Mouse (Mus musculus) embryonic facial prominence, embryonic 11.5 days (tissue): ENCODE measurements around the gene Arhgef15. TPM values are rescaled to one million over a fixed set of nuclear protein-coding genes. Genes with fewer than 3 reads are reported as not detected.
"Not testable (repeated sequence)": the region's sequence is repeated elsewhere in the genome, so short reads cannot be mapped to it uniquely, and the experiment has no call there.

Source experiments
- ATAC-seq: fragments of 200-750 bp; cut with Nextera tagmentation; replicated peaks from 2 replicates; pipeline ENCODE4 v1.8.0; 2017; ENCODE audit warnings: low read depth; ENCODE audit not compliant: insufficient number of reproducible peaks, low FRiP score, low TSS enrichment
- DNase-seq: peaks from one replicate; pipeline ENCODE4 v3.0.0-alpha.2; 2015; ENCODE audit warnings: low spot score
- H3K27ac ChIP-seq: fragments of 300-500 bp; sonication (generic); replicated peaks from 2 replicates; pipeline ENCODE4 v1.5.1; 2014; ENCODE audit warnings: mild to moderate bottlenecking, low read depth, low read length, control low read depth
- H3K27me3 ChIP-seq: fragments of 300-500 bp; sonication (generic); 2 replicates; pipeline ENCODE4 v1.6.1; 2014; ENCODE audit warnings: mild to moderate bottlenecking, low read length, moderate library complexity, mixed read lengths; ENCODE audit not compliant: control insufficient read depth, insufficient read depth
- H3K36me3 ChIP-seq: fragments of 300-500 bp; sonication (generic); replicated peaks from 2 replicates; pipeline ENCODE4 v1.6.1; 2014; ENCODE audit warnings: low read depth, mild to moderate bottlenecking, low read length, moderate library complexity, mixed read lengths; ENCODE audit not compliant: control insufficient read depth, insufficient read depth
- H3K4me1 ChIP-seq: fragments of 300-500 bp; sonication (generic); 2 replicates; pipeline ENCODE4 v1.6.1; 2014; ENCODE audit warnings: low read length, mixed read lengths; ENCODE audit not compliant: control insufficient read depth, insufficient read depth
- H3K4me2 ChIP-seq: fragments of 300-500 bp; sonication (generic); 2 replicates; pipeline ENCODE4 v1.6.1; 2014; ENCODE audit warnings: low read depth, mild to moderate bottlenecking, control low read depth, low read length, moderate library complexity
- H3K4me3 ChIP-seq: fragments of 300-500 bp; sonication (generic); 2 replicates; pipeline ENCODE4 v1.5.1; 2014; ENCODE audit warnings: low read depth, low read length, control low read depth
- H3K9ac ChIP-seq: fragments of 300-500 bp; sonication (generic); replicated peaks from 2 replicates; pipeline ENCODE4 v1.6.1; 2014; ENCODE audit warnings: mild to moderate bottlenecking, control low read depth, low read length
- H3K9me3 ChIP-seq: fragments of 300-500 bp; sonication (generic); replicated peaks from 2 replicates; pipeline ENCODE4 v1.6.1; 2016; ENCODE audit warnings: mild to moderate bottlenecking, low read length, inconsistent platforms, mixed read lengths; ENCODE audit not compliant: control insufficient read depth
- WGBS: fragments of 180-500 bp; shearing (Covaris S2); extraction: QIAGEN DNeasy Blood & Tissue Kit; methylation state at CpG from one replicate; pipeline ENCODE4 v1.1.7; 2014; 5-methylcytosine and 5-hydroxymethylcytosine counted together
- polyA plus RNA-seq: library from polyadenylated mRNA; unstranded; fragments of >200 nt; fragmentation: Nextera tagmentation; extraction: Ambion mirVana; gene quantifications from 2 replicates; pipeline ENCODE4 v1.2.1, GENCODE M21; 2014

Arhgef15 gene
- polyA plus RNA-seq: 4.4 and 4.5 TPM in 2 replicates

- DNase-seq (no peak), ATAC-seq (no peak)
- WGBS: 40% methylated on average over 8 of the region's 8 CpGs
- H3K27ac ChIP-seq: no peak within 1 kb of the TSS
- no peaks in the 10 kb centered on the region for H3K36me3 ChIP-seq
- no peak within 1 kb of the TSS for H3K4me3 ChIP-seq
- no peaks in the 10 kb centered on the region for H3K9me3 ChIP-seq
- peak within 1 kb of the TSS; percentile 10 for H3K4me2 ChIP-seq
- H3K4me1 ChIP-seq: peaks cover 4% of the 10 kb centered on the region
- no peak within 1 kb of the TSS for H3K9ac ChIP-seq
- H3K27me3 ChIP-seq: peaks cover 20% of the 10 kb centered on the region
Observed at GRCm38 (mm10) chr11:68957308-68957707, at the start of gene Arhgef15. Gene Arhgef15 (minus strand): TSS chr11:68957480.

- not testable (repeated sequence) for DNase-seq, H3K9me3 ChIP-seq, ATAC-seq, H3K9ac ChIP-seq, H3K27ac ChIP-seq, H3K4me1 ChIP-seq, H3K4me3 ChIP-seq, H3K36me3 ChIP-seq, H3K27me3 ChIP-seq, H3K4me2 ChIP-seq
Observed at GRCm38 (mm10) chr11:69006575-69006974, 49.3 kb upstream of the Arhgef15 start.

GRCm38 (mm10) chr11:69005193-69005592 lies 47.9 kb upstream of the Arhgef15 start:
- peaks cover 5% of the 10 kb centered on the region for H3K36me3 ChIP-seq

GRCm38 (mm10) chr11:69003592-69003991 lies 46.3 kb upstream of the Arhgef15 start:
- DNase-seq: no peak

More at GRCm38 (mm10) chr11:69005193-69005592, 47.9 kb upstream of the Arhgef15 start:
- no peak overlapping the region for H3K4me3 ChIP-seq
- no peaks in the 10 kb centered on the region for H3K27me3 ChIP-seq
- H3K4me1 ChIP-seq: no peaks in the 10 kb centered on the region
- WGBS: 94% methylated on average over 7 of the region's 7 CpGs
- H3K9me3 ChIP-seq: no peaks in the 10 kb centered on the region
- no peak overlapping the region for H3K4me2 ChIP-seq
- DNase-seq (no peak), ATAC-seq (no peak)
- no peak overlapping the region for H3K9ac ChIP-seq
- no peak overlapping the region for H3K27ac ChIP-seq

GRCm38 (mm10) chr11:69002782-69003181 lies 45.5 kb upstream of the Arhgef15 start:
- not testable (repeated sequence) for ATAC-seq

More at GRCm38 (mm10) chr11:69003592-69003991, 46.3 kb upstream of the Arhgef15 start:
- ATAC-seq: no peak
- Histone ChIP-seq H3K9ac (no peak overlapping the region), H3K4me1 (no peaks in the 10 kb centered on the region), H3K27ac (no peak overlapping the region), H3K4me3 (no peak overlapping the region), H3K36me3 (peaks cover 9% of the 10 kb centered on the region), H3K9me3 (no peaks in the 10 kb centered on the region), H3K27me3 (no peaks in the 10 kb centered on the region), H3K4me2 (no peak overlapping the region)
- 59% methylated on average over 4 of the region's 4 CpGs for WGBS

GRCm38 (mm10) chr11:68997080-68997479 lies 39.8 kb upstream of the Arhgef15 start:
- no peaks in the 10 kb centered on the region for H3K4me1 ChIP-seq
- WGBS: 88% methylated on average over 4 of the region's 4 CpGs
- no peaks in the 10 kb centered on the region for H3K27me3 ChIP-seq
- DNase-seq: no peak
- H3K9me3 ChIP-seq: no peaks in the 10 kb centered on the region
- H3K9ac ChIP-seq: no peak overlapping the region
- H3K4me2 ChIP-seq: no peak overlapping the region
- ATAC-seq: no peak
- H3K4me3 ChIP-seq: no peak overlapping the region
- no peak overlapping the region for H3K27ac ChIP-seq
- peaks cover 25% of the 10 kb centered on the region for H3K36me3 ChIP-seq

More at GRCm38 (mm10) chr11:69002782-69003181, 45.5 kb upstream of the Arhgef15 start:
- not testable (repeated sequence) for H3K4me2 ChIP-seq, H3K27ac ChIP-seq, H3K27me3 ChIP-seq, DNase-seq, H3K9me3 ChIP-seq, H3K9ac ChIP-seq, H3K4me3 ChIP-seq, H3K36me3 ChIP-seq, H3K4me1 ChIP-seq
- 89% methylated on average over 4 of the region's 4 CpGs for WGBS

- ATAC-seq: no peak
- DNase-seq: no peak
Observed at GRCm38 (mm10) chr11:68994377-68994776, 37.1 kb upstream of the Arhgef15 start.

GRCm38 (mm10) chr11:68993122-68993521 lies 35.8 kb upstream of the Arhgef15 start:
- no peak overlapping the region for H3K27ac ChIP-seq
- WGBS: 89% methylated on average over 7 of the region's 7 CpGs
- H3K27me3 ChIP-seq: no peaks in the 10 kb centered on the region
- no peak for ATAC-seq
- peaks cover 29% of the 10 kb centered on the region for H3K36me3 ChIP-seq
- no peak for DNase-seq
- no peak overlapping the region for H3K9ac ChIP-seq
- H3K4me2 ChIP-seq: no peak overlapping the region
- H3K4me3 ChIP-seq: no peak overlapping the region
- H3K9me3 ChIP-seq: no peaks in the 10 kb centered on the region
- no peaks in the 10 kb centered on the region for H3K4me1 ChIP-seq

More at GRCm38 (mm10) chr11:68994377-68994776, 37.1 kb upstream of the Arhgef15 start:
- 95% methylated on average over 3 of the region's 3 CpGs for WGBS
- Histone ChIP-seq H3K27me3 (no peaks in the 10 kb centered on the region), H3K9me3 (no peaks in the 10 kb centered on the region), H3K4me3 (no peak overlapping the region), H3K9ac (no peak overlapping the region), H3K4me1 (no peaks in the 10 kb centered on the region), H3K4me2 (no peak overlapping the region), H3K27ac (no peak overlapping the region), H3K36me3 (peaks cover 25% of the 10 kb centered on the region)
